Mouse (Mus musculus): ENCODE data around the gene Hist1h1c.
A peak's percentile ranks its signal among the peaks of the same experiment; 100 is the strongest.
"Not testable (repeated sequence)": the region's sequence is repeated elsewhere in the genome, so short reads cannot be mapped to it uniquely, and the experiment has no call there.

Hist1h1c gene

DNA sequence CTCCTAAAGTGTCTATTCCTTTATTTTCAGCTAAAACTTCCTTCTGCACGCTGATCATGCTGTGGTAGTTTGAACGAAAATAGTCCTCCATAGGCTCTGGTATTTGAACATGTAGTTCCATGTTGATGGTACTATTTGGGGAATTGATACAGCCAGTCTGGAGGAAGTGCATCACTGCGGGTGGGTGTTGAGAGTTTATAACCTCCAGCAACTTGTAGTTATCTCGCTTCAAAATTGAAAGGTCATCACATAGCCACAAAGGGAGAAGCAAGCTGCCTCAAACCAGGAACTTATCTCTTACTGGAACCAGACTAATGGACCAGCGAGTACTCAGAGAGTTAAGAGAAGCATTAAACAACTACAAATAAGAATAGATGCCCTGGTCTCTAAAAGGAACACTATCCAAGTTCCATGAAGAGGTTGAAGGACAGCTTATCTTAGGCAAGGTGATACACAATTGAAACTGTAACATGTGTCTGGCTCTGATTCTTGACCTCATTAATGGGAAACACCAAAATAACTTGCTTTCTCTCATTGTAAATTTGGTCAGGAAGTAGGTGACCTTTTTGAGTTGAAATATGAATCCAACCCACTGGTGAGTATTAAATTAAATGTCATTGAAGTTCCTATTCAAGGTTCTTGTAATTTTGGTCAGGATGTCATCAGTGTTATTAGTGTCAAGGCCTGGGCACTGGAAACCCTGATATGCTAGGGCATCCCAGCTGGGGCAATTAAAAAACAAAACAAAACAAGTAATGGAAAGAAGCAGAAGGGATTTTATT is 22.2 kb upstream of the Hist1h1c start:
- no peak for DNase-seq (ENCODE audit: low read depth in 2 of 2, low spot score in 2 of 2)

- DNase-seq (ENCODE audit: low read depth in 2 of 2, low spot score in 2 of 2): no peak
Observed at GRCm38 (mm10) chr13:23717176-23717575, 21.4 kb upstream of the Hist1h1c start.

- not testable (repeated sequence) for DNase-seq (ENCODE audit: low read depth in 2 of 2, low spot score in 2 of 2)
Observed at GRCm38 (mm10) chr13:23717593-23718245, 20.9 kb upstream of the Hist1h1c start.

DNA sequence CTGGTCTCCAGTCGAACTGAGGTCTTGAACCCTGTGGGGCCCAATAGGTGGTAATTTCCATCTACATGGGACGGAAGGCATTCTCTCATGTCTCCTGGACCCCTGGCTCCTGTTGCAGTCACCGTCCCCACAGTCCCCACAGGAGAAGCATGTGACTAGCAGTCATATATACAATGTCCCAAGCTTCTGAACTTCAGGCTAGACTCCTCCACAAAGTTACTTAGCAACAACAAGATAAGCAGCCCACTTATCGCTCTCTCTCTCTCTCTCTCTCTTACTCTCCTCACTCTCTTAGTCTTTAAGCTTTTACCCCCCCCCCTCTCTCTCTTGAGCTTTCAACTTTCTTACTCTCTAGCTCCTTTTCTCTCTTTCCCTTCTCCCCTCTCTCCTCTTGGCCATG is 14.4 kb upstream of the Hist1h1c start:
- no peak for DNase-seq (ENCODE audit: low read depth in 2 of 2, low spot score in 2 of 2)

DNA sequence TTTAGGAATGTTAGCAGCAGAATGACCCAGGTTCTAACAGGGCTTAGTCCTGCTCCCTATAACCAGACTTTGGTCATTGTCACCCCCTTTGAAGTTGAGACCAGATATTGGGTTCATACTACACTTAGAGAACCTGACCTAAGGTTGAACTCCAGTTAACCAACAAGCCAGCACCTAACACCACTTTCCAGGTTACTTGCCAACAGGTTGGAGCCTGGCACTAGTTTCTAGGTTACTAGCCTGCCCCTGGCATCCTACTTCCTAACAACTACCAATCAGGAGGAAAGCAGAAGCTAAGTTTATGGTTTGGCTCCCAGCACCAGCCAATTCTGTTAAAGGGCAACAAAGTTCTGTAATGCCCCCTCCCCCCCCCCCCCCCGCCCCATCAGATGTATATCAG is 13.4 kb upstream of the Hist1h1c start:
- DNase-seq (ENCODE audit: low read depth in 2 of 2, low spot score in 2 of 2): no peak

- DNase-seq (ENCODE audit: low read depth in 2 of 2, low spot score in 2 of 2): no peak
Observed at GRCm38 (mm10) chr13:23728472-23729191, 10.0 kb upstream of the Hist1h1c start.

DNA sequence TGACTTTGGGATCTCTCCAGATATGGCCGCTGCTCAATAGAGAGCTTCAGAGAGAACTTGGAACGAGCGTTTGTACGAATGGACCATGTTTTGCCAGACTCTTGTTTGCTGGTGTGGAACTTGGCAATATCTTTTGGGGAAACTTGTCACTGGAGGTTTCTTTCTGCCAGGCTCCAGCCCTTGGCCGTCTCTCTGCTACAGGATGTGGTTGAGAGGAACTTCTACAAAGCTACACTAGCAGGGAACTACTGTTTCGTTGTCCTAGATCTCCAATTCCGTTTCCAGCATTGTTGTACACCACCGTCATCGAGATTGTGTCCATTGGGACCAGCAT is 9.4 kb upstream of the Hist1h1c start:
- no peak for DNase-seq (ENCODE audit: low read depth in 2 of 2, low spot score in 2 of 2)

GRCm38 (mm10) chr13:23729706-23730105 is 8.9 kb upstream of the Hist1h1c start:
- DNase-seq (ENCODE audit: low read depth in 2 of 2, low spot score in 2 of 2): no peak

DNA sequence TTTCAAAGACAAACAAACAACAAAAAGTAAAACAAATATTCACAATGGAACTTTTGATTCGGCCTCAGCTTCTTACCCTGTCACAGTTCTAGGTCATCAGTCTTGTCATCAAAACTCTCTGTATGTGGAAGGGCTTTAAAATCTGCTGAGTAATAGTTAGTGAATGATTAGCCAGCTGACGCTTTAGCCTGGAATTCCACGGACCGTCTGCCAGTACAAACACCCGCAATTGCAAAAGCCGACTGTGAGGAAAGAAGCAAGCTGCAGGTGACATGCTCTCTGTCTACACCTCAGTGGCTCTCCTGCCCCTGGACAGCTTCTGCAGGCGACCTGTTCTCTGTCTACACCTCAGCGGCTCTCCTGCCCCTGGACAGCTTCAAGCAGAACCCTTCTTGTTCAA is 8.1 kb upstream of the Hist1h1c start:
- no peak for DNase-seq (ENCODE audit: low read depth in 2 of 2, low spot score in 2 of 2)

DNA sequence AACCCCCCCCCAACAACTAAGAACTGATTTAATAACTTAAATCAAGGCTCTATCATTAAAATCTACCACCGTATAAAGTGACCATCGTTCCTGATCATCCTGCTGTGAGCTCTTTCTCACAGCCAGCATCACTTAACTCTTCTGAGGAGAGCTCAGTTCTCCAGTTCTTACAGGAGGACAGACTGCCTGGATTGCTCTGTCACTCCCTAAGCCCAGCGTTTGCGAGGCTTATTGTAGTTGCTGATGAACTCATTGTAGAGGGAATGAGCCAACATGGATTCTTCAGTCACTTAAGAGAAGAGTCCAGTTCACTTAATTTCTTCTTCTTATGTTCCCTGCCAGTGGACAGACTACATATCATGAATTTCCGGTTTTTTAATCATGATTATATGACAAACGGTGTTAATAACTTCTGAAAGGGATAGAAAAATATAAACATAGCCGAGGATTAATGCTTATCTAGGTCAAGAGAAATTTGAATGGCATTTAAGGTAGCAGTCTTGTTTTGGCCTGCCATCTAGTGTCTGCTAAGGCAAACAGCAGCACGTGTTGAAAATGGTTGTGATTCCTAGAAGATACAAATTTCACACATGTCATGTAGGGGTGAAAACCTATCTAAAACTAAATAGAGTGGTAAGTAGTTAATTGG is 6.3 kb upstream of the Hist1h1c start:
- peak in 1 of 2 experiments; percentile 34 for DNase-seq (ENCODE audit: low read depth in 2 of 2, low spot score in 2 of 2)

GRCm38 (mm10) chr13:23737091-23737490 is 1.5 kb upstream of the Hist1h1c start:
- DNase-seq (ENCODE audit: low read depth in 2 of 2, low spot score in 2 of 2): no peak

- no peak for DNase-seq (ENCODE audit: low read depth in 2 of 2, low spot score in 2 of 2)
Observed at GRCm38 (mm10) chr13:23738041-23738440, 567 bp upstream of the Hist1h1c start.

GRCm38 (mm10) chr13:23739069-23739921 is 687 bp downstream of the Hist1h1c start:
- peak; percentile 88 to 89 for DNase-seq (ENCODE audit: low read depth in 2 of 2, low spot score in 2 of 2)

- DNase-seq (ENCODE audit: low read depth in 2 of 2, low spot score in 2 of 2): no peak
Observed at GRCm38 (mm10) chr13:23739922-23740252, 1.3 kb downstream of the Hist1h1c start.

- DNase-seq (ENCODE audit: low read depth in 2 of 2, low spot score in 2 of 2): no peak
Observed at GRCm38 (mm10) chr13:23740256-23740840, 1.7 kb downstream of the Hist1h1c start.

DNA sequence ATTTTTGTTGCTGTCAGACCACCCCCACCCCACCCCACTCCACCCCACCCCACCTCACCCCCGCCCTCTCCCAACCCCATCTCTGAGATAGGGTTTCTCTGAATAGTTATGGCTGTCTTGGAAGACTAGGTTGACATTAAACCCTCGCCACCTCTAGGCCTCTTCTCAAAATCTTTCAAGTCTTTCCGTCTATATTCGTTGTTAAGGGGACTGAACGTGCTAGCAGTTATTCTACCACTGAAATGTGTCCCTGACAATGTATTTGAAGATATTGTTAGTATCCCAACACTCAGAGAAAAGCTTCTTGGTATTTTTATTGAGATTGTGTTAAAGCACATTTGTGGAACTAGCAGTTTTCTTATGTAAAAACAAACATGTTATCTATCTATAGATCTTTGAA is 2.3 kb downstream of the Hist1h1c start:
- DNase-seq (ENCODE audit: low read depth in 2 of 2, low spot score in 2 of 2): no peak

- DNase-seq (ENCODE audit: low read depth in 2 of 2, low spot score in 2 of 2): no peak
Observed at GRCm38 (mm10) chr13:23742007-23742406, 3.4 kb downstream of the Hist1h1c start.

GRCm38 (mm10) chr13:23743215-23743614 is 4.6 kb downstream of the Hist1h1c start:
- no peak for DNase-seq (ENCODE audit: low read depth in 2 of 2, low spot score in 2 of 2)

- DNase-seq (ENCODE audit: low read depth in 2 of 2, low spot score in 2 of 2): no peak
Observed at GRCm38 (mm10) chr13:23743963-23744362, 5.4 kb downstream of the Hist1h1c start.

Data from CD8-positive naive resting alpha-beta T cell, adult 2 months (primary cell).